Mouse (Mus musculus) liver, postnatal 0 days (tissue): ENCODE measurements around the gene Diras2. TPM values are rescaled to one million over a fixed set of nuclear protein-coding genes. Genes with fewer than 3 reads are reported as not detected.

Experiments
- ATAC-seq: fragments of 200-750 bp; cut with Nextera tagmentation; 2 replicates; pipeline ENCODE4 v1.8.0; 2017; ENCODE audit warnings: mild to moderate bottlenecking, moderate library complexity
- DNase-seq: peaks from one replicate; pipeline ENCODE4 v3.0.0-alpha.2; 2016
- H3K27ac ChIP-seq: fragments of 300-500 bp; sonication (generic); 2 replicates; pipeline ENCODE4 v1.5.1; 2014; ENCODE audit warnings: antibody characterized with exemption, moderate library complexity, mild to moderate bottlenecking, low read depth
- H3K27me3 ChIP-seq: fragments of 300-500 bp; sonication (generic); 2 replicates; pipeline ENCODE4 v1.6.1; 2014; ENCODE audit warnings: low read length, control low read depth, mixed read lengths; ENCODE audit not compliant: insufficient read depth
- H3K36me3 ChIP-seq: fragments of 300-500 bp; sonication (generic); replicated peaks from 2 replicates; pipeline ENCODE4 v1.6.1; 2014; ENCODE audit warnings: mild to moderate bottlenecking, control low read depth, low read length, moderate library complexity, mixed read lengths; ENCODE audit not compliant: insufficient read depth
- H3K4me1 ChIP-seq: fragments of 300-500 bp; sonication (generic); 2 replicates; pipeline ENCODE4 v1.6.1; 2014; ENCODE audit warnings: antibody characterized with exemption, mild to moderate bottlenecking, control low read depth; ENCODE audit not compliant: insufficient read depth
- H3K4me2 ChIP-seq: fragments of 300-500 bp; sonication (generic); 2 replicates; pipeline ENCODE4 v1.6.1; 2014; ENCODE audit warnings: low read depth, mild to moderate bottlenecking, low read length, moderate library complexity, mixed read lengths
- H3K4me3 ChIP-seq: fragments of 300-500 bp; sonication (generic); 2 replicates; pipeline ENCODE4 v1.5.1; 2014; ENCODE audit warnings: low read depth, low read length
- H3K9ac ChIP-seq: fragments of 300-500 bp; sonication (generic); replicated peaks from 2 replicates; pipeline ENCODE4 v1.6.1; 2014; ENCODE audit warnings: mild to moderate bottlenecking, moderate library complexity
- H3K9me3 ChIP-seq: fragments of 300-500 bp; sonication (generic); 2 replicates; pipeline ENCODE4 v1.6.1; 2016; ENCODE audit warnings: mild to moderate bottlenecking, control low read depth, low read length, mixed read lengths
- CTCF ChIP-seq: sonication (generic); IDR thresholded peaks from 2 replicates; pipeline ENCODE4 v1.5.1; 2016; ENCODE audit warnings: antibody characterized with exemption, low read depth
- EP300 ChIP-seq: IDR thresholded peaks from 2 replicates; pipeline ENCODE4 v1.6.1; 2016; ENCODE audit warnings: antibody characterized with exemption, low read depth, mild to moderate bottlenecking
- WGBS: fragments of 180-500 bp; shearing (Covaris S2); extraction: QIAGEN DNeasy Blood & Tissue Kit; methylation state at CpG from one replicate; pipeline ENCODE4 v1.1.7; 2014; ENCODE audit not compliant: insufficient replicate concordance; 5-methylcytosine and 5-hydroxymethylcytosine counted together
- polyA plus RNA-seq: library from polyadenylated mRNA; unstranded; fragments of >200 nt; fragmentation: Nextera tagmentation; extraction: Ambion mirVana; gene quantifications from 2 replicates; pipeline ENCODE4 v1.2.1, GENCODE M21; 2015

The Diras2 gene
- polyA plus RNA-seq, 1 experiment from 2014 or later = 0.12 TPM

GRCm38 (mm10) chr13:52542636-52543035 is 11.6 kb upstream of the Diras2 start:
- DNase-seq = no peak
- Histone ChIP-seq H3K4me2 (no peak overlapping the region), H3K27ac (peak overlapping the region; percentile 34; the same call in 1 of the 2 replicates), H3K9me3 (no peaks in the 10 kb centered on the region), H3K27me3 (no peaks in the 10 kb centered on the region), H3K4me3 (no peak overlapping the region), H3K4me1 (no peaks in the 10 kb centered on the region), H3K9ac (no peak overlapping the region), H3K36me3 (no peaks in the 10 kb centered on the region)
- no peak for ATAC-seq
- WGBS = 42% methylated on average over 4 of the region's 4 CpGs
- TF ChIP-seq EP300 = no peak

GRCm38 (mm10) chr13:52542036-52542526 is 11.0 kb upstream of the Diras2 start:
- no peak overlapping the region for H3K9ac ChIP-seq
- peak overlapping the region; percentile 34; the same call in 1 of the 2 replicates for H3K27ac ChIP-seq
- TF ChIP-seq EP300 (no peak), CTCF (no peak)
- WGBS = 64% methylated on average over 8 of the region's 8 CpGs
- H3K27me3 ChIP-seq = no peaks in the 10 kb centered on the region
- no peaks in the 10 kb centered on the region for H3K36me3 ChIP-seq
- no peaks in the 10 kb centered on the region for H3K4me1 ChIP-seq
- H3K9me3 ChIP-seq = no peaks in the 10 kb centered on the region
- no peak for DNase-seq
- H3K4me2 ChIP-seq = no peak overlapping the region
- no peak overlapping the region for H3K4me3 ChIP-seq
- no peak for ATAC-seq

- H3K27ac ChIP-seq = 0 out of 2 replicates have a peak overlapping the region, but pooled peaks have one; percentile 34
- H3K9ac ChIP-seq = no peak overlapping the region
- 68% methylated on average over 5 of the region's 5 CpGs for WGBS
- no peak overlapping the region for H3K4me2 ChIP-seq
- no peaks in the 10 kb centered on the region for H3K27me3 ChIP-seq
- TF ChIP-seq CTCF = no peak
- TF ChIP-seq EP300 = no peak
- no peaks in the 10 kb centered on the region for H3K4me1 ChIP-seq
- H3K4me3 ChIP-seq = no peak overlapping the region
- H3K36me3 ChIP-seq = no peaks in the 10 kb centered on the region
- DNase-seq (no peak), ATAC-seq (no peak)
- no peaks in the 10 kb centered on the region for H3K9me3 ChIP-seq
Observed at GRCm38 (mm10) chr13:52541385-52542035, 10.4 kb upstream of the Diras2 start.

- Histone ChIP-seq H3K4me3 (no peak overlapping the region), H3K27ac (no peak overlapping the region), H3K9ac (no peak overlapping the region), H3K36me3 (no peaks in the 10 kb centered on the region), H3K27me3 (peaks cover 3% of the 10 kb centered on the region; the same call in 1 of the 2 replicates), H3K4me2 (no peak overlapping the region), H3K4me1 (no peaks in the 10 kb centered on the region), H3K9me3 (no peaks in the 10 kb centered on the region)
- ATAC-seq = no peak
- WGBS = 58% methylated on average over 6 of the region's 6 CpGs
- DNase-seq = peak; percentile 22
- TF ChIP-seq EP300 (no peak), CTCF (no peak)
Observed at GRCm38 (mm10) chr13:52539461-52539860, 8.4 kb upstream of the Diras2 start.

GRCm38 (mm10) chr13:52538588-52539116 is 7.6 kb upstream of the Diras2 start:
- H3K27me3 ChIP-seq = peaks cover 3% of the 10 kb centered on the region; the same call in 1 of the 2 replicates
- H3K4me1 ChIP-seq = no peaks in the 10 kb centered on the region
- H3K9ac ChIP-seq = no peak overlapping the region
- peak overlapping the region; percentile 5 for H3K27ac ChIP-seq
- TF ChIP-seq CTCF (peak; percentile 42), EP300 (no peak)
- no peak overlapping the region for H3K4me3 ChIP-seq
- no peaks in the 10 kb centered on the region for H3K36me3 ChIP-seq
- no peaks in the 10 kb centered on the region for H3K9me3 ChIP-seq
- WGBS = 57% methylated on average over 9 of the region's 9 CpGs
- peak; percentile 8; the same call in 1 of the 2 replicates for ATAC-seq
- H3K4me2 ChIP-seq = no peak overlapping the region
- DNase-seq = peak; percentile 17

GRCm38 (mm10) chr13:52537754-52538587 is 6.9 kb upstream of the Diras2 start:
- Histone ChIP-seq H3K27ac (peak overlapping the region; percentile 11), H3K27me3 (peaks cover 3% of the 10 kb centered on the region; the same call in 1 of the 2 replicates), H3K4me1 (no peaks in the 10 kb centered on the region), H3K4me2 (no peak overlapping the region), H3K4me3 (no peak overlapping the region), H3K9ac (no peak overlapping the region), H3K9me3 (no peaks in the 10 kb centered on the region), H3K36me3 (no peaks in the 10 kb centered on the region)
- 79% methylated on average over 26 of the region's 26 CpGs for WGBS
- DNase-seq (peak; percentile 19), ATAC-seq (peak; percentile 56; the same call in 1 of the 2 replicates)
- TF ChIP-seq EP300 (0 out of 2 replicates have a peak, but pooled peaks have one; percentile 29), CTCF (no peak)
